Mouse (Mus musculus) hindbrain, postnatal 0 days (tissue): ENCODE measurements at regions not wholly inside any gene's neighbourhood (a gene's known extent, or its start where the extent isn't known, plus 50 kb on each side); places are given as distances from the start of the nearest gene placed in this dataset.

Experiments used
- ATAC-seq: fragments of 200-750 bp; cut with Nextera tagmentation; 2 replicates; pipeline ENCODE4 v1.8.0; 2017; ENCODE audit warnings: mild to moderate bottlenecking, moderate TSS enrichment, moderate library complexity
- DNase-seq: peaks from one replicate; pipeline ENCODE4 v3.0.0-alpha.2; 2015; ENCODE audit warnings: low spot score
- H3K27ac ChIP-seq: fragments of 300-500 bp; sonication (generic); 2 replicates; pipeline ENCODE4 v1.5.1; 2014; ENCODE audit warnings: mild to moderate bottlenecking
- H3K27me3 ChIP-seq: fragments of 300-500 bp; sonication (generic); 2 replicates; pipeline ENCODE4 v1.6.1; 2014; ENCODE audit warnings: low read length, mixed read lengths; ENCODE audit not compliant: insufficient read depth
- H3K36me3 ChIP-seq: fragments of 300-500 bp; sonication (generic); 2 replicates; pipeline ENCODE4 v1.6.1; 2014; ENCODE audit warnings: low read length, mixed read lengths; ENCODE audit not compliant: insufficient read depth
- H3K4me1 ChIP-seq: fragments of 300-500 bp; sonication (generic); 2 replicates; pipeline ENCODE4 v1.6.1; 2014; ENCODE audit warnings: antibody characterized with exemption, low read length, mixed read lengths; ENCODE audit not compliant: insufficient read depth
- H3K4me2 ChIP-seq: fragments of 300-500 bp; sonication (generic); 2 replicates; pipeline ENCODE4 v1.6.1; 2014; ENCODE audit warnings: low read depth, mild to moderate bottlenecking, low read length, moderate library complexity, mixed read lengths
- H3K4me3 ChIP-seq: fragments of 300-500 bp; sonication (generic); 2 replicates; pipeline ENCODE4 v1.5.1; 2014; ENCODE audit warnings: low read length
- H3K9ac ChIP-seq: fragments of 300-500 bp; sonication (generic); replicated peaks from 2 replicates; pipeline ENCODE4 v1.6.1; 2014; ENCODE audit warnings: mild to moderate bottlenecking, low read length, moderate library complexity, mixed read lengths
- H3K9me3 ChIP-seq: fragments of 300-500 bp; sonication (generic); 2 replicates; pipeline ENCODE4 v1.6.1; 2016; ENCODE audit warnings: low read length, mixed read lengths
- CTCF ChIP-seq: IDR thresholded peaks from 2 replicates; pipeline ENCODE4 v1.5.1; 2016; ENCODE audit warnings: antibody characterized with exemption, control low read depth, low read depth
- WGBS: fragments of 180-500 bp; shearing (Covaris S2); extraction: QIAGEN DNeasy Blood & Tissue Kit; methylation state at CpG from one replicate; pipeline ENCODE4 v1.1.7; 2014; 5-methylcytosine and 5-hydroxymethylcytosine counted together

DNA sequence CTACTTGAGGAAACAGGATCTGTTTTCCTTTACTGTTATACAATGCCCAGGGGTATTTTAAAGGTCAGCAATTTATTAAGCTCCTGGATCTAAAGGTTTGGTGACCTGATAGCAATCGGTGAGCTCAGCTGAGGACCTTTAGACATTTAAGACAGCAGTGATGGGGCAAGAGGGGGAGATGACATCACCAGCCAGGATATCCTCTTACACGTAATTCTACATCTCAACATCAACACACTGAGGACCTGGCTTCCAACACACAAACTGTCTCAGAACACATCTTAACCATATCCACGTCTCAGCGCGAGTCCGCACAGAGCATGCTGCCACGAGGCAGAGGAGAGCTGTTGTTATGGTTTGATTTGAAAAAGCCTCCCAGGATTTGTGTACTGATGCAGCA lies 69.2 kb downstream of the Nhlrc3 start:
- Histone ChIP-seq H3K9me3 (no peaks in the 10 kb centered on the region; the same call in 1 of the 2 replicates), H3K36me3 (no peaks in the 10 kb centered on the region), H3K9ac (no peak overlapping the region), H3K4me1 (no peaks in the 10 kb centered on the region), H3K4me2 (no peak overlapping the region), H3K4me3 (no peak overlapping the region), H3K27ac (no peak overlapping the region), H3K27me3 (no peaks in the 10 kb centered on the region)
- TF ChIP-seq CTCF = no peak
- WGBS = 88% methylated on average over 7 of the region's 7 CpGs
- ATAC-seq (no peak), DNase-seq (no peak)

DNA sequence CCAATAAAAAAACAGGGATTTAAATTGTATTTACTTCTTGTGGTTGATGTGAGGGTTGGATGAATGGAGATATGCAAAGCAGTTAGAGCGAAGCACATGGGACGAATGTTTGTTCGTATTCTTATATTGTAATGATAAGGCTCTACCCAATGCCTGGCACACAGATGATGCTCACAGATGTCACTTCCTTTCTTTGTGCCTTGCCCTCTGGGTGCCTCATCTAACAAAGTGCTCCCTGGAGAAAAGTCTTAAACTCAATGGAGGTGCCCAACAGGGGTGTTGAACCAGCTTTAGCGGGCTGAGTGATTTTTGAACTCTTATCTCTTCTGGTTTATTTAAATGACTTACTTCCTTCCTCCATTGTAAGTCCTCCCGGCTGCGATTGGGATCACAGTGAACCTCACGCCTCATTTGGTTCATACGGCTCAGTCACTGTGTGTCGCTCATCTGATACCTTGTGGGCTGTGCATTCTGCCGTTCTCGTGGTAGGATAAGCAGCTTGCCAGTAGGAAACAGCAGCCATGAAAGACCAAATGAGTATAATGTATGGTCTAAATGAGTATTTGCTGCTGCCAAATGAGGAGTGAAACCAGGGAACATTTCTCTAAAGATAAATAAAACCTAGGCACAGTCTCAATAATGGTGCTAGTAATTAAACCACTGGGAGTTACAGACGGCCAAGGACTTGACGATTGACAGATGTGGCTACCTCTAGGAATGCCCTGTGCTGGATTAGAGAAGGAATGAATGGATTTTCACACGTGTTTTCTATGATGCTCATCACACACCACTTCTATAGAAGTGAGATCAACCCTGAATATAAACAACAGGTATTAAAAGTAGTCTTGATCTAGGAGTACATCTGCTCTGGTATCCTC lies 81.2 kb downstream of the Nhlrc3 start:
- no peak for TF ChIP-seq CTCF
- no peaks in the 10 kb centered on the region for H3K4me1 ChIP-seq
- H3K36me3 ChIP-seq = no peaks in the 10 kb centered on the region
- peak; percentile 22 for DNase-seq
- H3K27me3 ChIP-seq = no peaks in the 10 kb centered on the region
- H3K9ac ChIP-seq = no peak overlapping the region
- no peak overlapping the region for H3K4me3 ChIP-seq
- no peak overlapping the region for H3K4me2 ChIP-seq
- no peaks in the 10 kb centered on the region for H3K9me3 ChIP-seq
- H3K27ac ChIP-seq = no peak overlapping the region
- no peak for ATAC-seq
- WGBS = 58% methylated on average over 14 of the region's 14 CpGs

DNA sequence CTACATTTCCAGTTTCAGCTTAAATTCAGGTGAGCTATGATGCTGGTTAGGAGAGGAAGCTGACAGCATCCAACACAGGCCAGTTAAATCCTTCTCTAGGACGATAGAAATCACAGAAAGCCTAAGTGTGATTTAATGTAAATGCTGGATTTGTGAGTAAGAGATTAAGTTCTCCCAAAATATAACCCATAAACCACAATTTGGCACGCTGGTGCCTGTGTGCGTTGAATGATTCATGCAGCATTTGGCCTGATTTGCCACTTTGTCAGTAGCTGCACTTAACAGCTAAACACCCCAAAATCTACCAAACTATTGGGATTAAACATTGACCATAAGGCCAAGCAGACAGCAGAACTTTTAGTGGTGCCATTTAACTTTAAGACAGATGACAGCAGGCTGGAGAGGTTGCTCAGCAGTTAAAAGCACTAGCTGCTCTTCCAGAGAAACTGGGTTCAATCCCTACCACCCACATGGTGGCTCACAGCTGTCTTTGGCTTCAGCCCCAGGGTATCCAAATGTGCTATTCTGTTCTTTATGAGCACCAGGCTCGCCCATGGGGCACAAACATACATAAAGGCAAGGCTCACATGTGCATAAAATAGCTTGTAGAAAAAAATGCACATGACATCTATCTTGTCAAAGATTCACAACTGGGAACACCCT lies 83.5 kb downstream of the Nhlrc3 start:
- DNase-seq = no peak
- H3K4me2 ChIP-seq = no peak overlapping the region
- no peak for TF ChIP-seq CTCF

DNA sequence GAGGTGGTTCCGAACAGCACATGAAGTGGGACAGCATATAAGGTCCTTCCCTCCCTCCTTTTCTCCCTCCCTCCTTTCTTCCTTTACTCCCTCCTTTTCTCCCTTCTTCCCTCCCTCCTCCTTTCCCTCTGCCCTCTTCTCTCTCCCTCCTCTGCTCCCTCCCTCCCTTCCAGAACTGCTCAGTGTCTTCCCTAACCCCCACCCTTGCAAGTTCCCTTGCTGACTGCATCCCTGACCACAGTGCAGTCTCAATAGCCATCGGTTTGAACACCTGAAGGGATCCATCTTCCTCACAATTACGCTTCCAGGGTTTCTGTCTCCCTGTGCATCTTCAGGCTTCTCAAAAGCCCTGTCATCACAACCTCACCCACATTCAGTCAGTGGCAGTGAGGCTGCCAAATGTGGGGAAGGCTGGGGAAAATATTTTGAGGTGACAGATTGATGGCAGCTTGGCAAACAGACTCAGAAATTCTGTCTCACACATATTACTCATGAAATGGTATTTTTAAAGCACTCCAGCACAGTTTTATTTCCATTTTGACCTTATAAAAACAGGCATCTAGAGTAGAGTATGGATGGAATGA lies 86.2 kb downstream of the Nhlrc3 start:
- Histone ChIP-seq H3K27ac (no peak overlapping the region), H3K4me1 (no peaks in the 10 kb centered on the region), H3K9ac (no peak overlapping the region), H3K9me3 (no peaks in the 10 kb centered on the region), H3K4me3 (no peak overlapping the region), H3K4me2 (no peak overlapping the region), H3K27me3 (no peaks in the 10 kb centered on the region), H3K36me3 (no peaks in the 10 kb centered on the region)
- WGBS = 75% methylated on average over 3 of the region's 3 CpGs
- TF ChIP-seq CTCF = no peak
- ATAC-seq (no peak), DNase-seq (no peak)

More for the DNA sequence above, 83.5 kb downstream of the Nhlrc3 start:
- Histone ChIP-seq H3K36me3 (no peaks in the 10 kb centered on the region), H3K9ac (no peak overlapping the region), H3K4me3 (no peak overlapping the region), H3K9me3 (no peaks in the 10 kb centered on the region), H3K27ac (no peak overlapping the region), H3K4me1 (no peaks in the 10 kb centered on the region), H3K27me3 (no peaks in the 10 kb centered on the region)
- WGBS = 66% methylated on average over 4 of the region's 4 CpGs
- no peak for ATAC-seq

DNA sequence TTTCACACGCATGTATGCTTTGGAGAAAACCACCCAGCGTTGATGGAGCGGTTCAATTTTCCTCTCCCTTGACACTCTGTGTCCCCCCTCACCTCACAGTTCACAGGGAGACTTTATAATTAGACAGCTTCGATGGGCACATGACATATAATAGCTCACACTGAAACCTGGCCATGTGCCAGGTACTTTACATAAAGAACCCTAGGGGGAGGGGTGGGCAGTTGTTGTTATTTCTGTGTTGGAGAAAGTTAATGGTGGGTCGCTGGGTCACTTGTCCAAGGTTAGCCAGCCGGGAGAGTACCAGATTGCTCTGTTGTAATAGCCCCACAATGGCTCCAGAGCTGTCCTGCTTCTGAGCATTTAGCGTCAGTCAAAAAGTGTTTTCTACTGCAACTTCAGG lies 90.2 kb downstream of the Nhlrc3 start:
- Histone ChIP-seq H3K4me1 (no peaks in the 10 kb centered on the region), H3K27ac (no peak overlapping the region), H3K4me3 (no peak overlapping the region), H3K4me2 (no peak overlapping the region), H3K27me3 (no peaks in the 10 kb centered on the region), H3K36me3 (no peaks in the 10 kb centered on the region), H3K9ac (no peak overlapping the region), H3K9me3 (no peaks in the 10 kb centered on the region)
- ATAC-seq = 0 out of 2 replicates have a peak, but pooled peaks have one; percentile 29
- WGBS = 27% methylated on average over 7 of the region's 7 CpGs
- DNase-seq = peak; percentile 66
- no peak for TF ChIP-seq CTCF

DNA sequence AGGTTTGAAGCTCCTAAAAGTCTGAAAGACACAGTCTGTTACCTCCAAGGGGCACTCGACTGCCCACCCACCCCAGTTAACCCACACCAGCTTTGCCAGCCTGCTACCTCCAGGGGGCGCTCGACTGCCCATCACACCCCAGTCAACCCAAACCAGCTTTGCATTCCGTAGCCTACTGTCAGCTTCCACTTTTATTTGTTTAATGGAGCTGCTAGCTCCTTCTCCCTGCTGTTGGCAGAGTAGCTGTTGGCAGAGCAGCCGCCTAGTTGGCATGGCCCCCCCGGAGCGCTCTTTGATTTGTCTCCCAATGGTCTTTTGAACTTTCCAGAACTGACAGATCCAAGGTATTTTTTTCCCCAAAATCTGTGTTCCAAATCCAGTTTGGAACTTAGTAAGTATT lies 91.2 kb downstream of the Nhlrc3 start:
- H3K4me3 ChIP-seq = no peak overlapping the region
- H3K27me3 ChIP-seq = no peaks in the 10 kb centered on the region
- ATAC-seq (no peak), DNase-seq (peak; percentile 48)
- H3K9ac ChIP-seq = no peak overlapping the region
- no peak overlapping the region for H3K4me2 ChIP-seq
- no peaks in the 10 kb centered on the region for H3K36me3 ChIP-seq
- TF ChIP-seq CTCF = peak; percentile 54
- H3K9me3 ChIP-seq = no peaks in the 10 kb centered on the region
- H3K4me1 ChIP-seq = no peaks in the 10 kb centered on the region
- no peak overlapping the region for H3K27ac ChIP-seq
- 46% methylated on average over 7 of the region's 7 CpGs for WGBS
